Mouse (Mus musculus): ENCODE results near the gene Ldb2. TPM values are rescaled to one million over a fixed set of nuclear protein-coding genes. Genes with fewer than 3 reads are reported as not detected.

Ldb2 gene
- polyA plus RNA-seq, 1 experiment, result not detected

DNA sequence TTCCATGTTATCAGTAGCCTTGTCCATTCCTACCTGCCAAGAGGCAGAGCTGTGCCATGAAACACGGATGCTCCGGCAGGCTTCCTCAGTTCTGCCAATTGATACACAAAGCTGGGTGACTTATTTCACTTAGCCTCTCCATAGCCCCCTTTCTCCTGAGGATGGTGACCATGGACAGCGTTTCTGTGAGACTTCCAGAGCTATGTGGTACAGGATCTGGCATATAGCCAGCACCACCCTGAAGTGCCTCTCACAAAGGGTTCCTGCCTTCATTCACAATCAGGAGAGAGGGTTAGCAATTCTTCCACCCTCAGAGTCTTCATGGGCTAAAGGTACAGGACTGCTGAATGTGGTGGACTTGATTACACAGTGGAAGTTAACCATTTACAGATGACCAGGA, 270.0 kb downstream of the Ldb2 start:
- Histone ChIP-seq H3K4me1 (ENCODE audit: control insufficient read depth, insufficient read depth, low read length) (no peaks in the 10 kb centered on the region), H3K27ac (ENCODE audit: insufficient read depth, low read depth, low read length) (no peak overlapping the region), H3K4me3 (ENCODE audit: insufficient read depth, low read length) (no peak overlapping the region)
- TF ChIP-seq CTCF (IDR thresholded peaks at IDR 0.05; ENCODE audit: low read depth, low read length) (no peak), POLR2A (IDR thresholded peaks at IDR 0.05; ENCODE audit: borderline replicate concordance, low read depth, low read length) (no peak)

DNA sequence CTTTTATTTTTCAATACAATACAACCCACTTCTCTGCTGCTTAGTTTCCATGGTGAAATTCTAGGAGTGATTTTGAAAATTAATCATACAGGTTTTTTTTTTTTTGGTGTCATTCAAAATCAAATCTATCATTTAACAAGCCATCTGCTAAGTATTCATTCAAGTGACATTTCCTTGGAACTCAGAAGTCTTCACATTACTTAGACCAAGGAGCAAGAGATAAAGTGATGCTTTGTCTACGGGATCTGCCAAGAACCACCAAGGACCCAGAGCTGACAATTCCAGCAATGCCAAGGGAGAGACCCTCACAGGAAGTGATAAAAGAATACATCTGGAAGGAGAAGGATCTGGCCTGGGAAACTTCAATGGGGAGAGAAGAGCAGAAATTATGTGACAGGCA, 270.5 kb downstream of the Ldb2 start:
- TF ChIP-seq POLR2A (IDR thresholded peaks at IDR 0.05; ENCODE audit: borderline replicate concordance, low read depth, low read length) (no peak), CTCF (IDR thresholded peaks at IDR 0.05; ENCODE audit: low read depth, low read length) (no peak)
- H3K27ac ChIP-seq (ENCODE audit: insufficient read depth, low read depth, low read length), result no peak overlapping the region
- no peaks in the 10 kb centered on the region for H3K4me1 ChIP-seq (ENCODE audit: control insufficient read depth, insufficient read depth, low read length)
- H3K4me3 ChIP-seq (ENCODE audit: insufficient read depth, low read length), result no peak overlapping the region

DNA sequence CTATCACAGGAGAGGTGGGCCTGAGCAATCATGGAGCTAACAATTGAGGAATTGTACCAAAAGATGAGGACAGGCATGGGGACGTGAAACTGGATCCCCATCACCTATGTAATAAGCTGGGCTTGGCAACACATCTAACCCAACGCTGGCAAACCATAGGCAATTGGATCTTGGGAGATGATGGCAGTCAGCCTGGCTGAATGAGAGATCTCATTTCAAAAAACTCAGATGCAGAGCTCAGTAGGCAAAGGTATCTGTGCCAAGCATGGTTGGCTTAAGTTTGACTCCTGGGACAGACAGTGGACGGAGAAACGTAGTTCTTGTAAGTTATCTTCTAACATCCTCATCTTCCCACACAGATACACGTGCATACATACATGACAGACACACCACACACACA, 294.3 kb downstream of the Ldb2 start:
- Histone ChIP-seq H3K27ac (ENCODE audit: insufficient read depth, low read depth, low read length) (no peak overlapping the region), H3K4me1 (ENCODE audit: control insufficient read depth, insufficient read depth, low read length) (no peaks in the 10 kb centered on the region), H3K4me3 (ENCODE audit: insufficient read depth, low read length) (no peak overlapping the region)
- no peak for TF ChIP-seq CTCF (IDR thresholded peaks at IDR 0.05; ENCODE audit: low read depth, low read length)
- TF ChIP-seq POLR2A (IDR thresholded peaks at IDR 0.05; ENCODE audit: borderline replicate concordance, low read depth, low read length), result no peak

DNA sequence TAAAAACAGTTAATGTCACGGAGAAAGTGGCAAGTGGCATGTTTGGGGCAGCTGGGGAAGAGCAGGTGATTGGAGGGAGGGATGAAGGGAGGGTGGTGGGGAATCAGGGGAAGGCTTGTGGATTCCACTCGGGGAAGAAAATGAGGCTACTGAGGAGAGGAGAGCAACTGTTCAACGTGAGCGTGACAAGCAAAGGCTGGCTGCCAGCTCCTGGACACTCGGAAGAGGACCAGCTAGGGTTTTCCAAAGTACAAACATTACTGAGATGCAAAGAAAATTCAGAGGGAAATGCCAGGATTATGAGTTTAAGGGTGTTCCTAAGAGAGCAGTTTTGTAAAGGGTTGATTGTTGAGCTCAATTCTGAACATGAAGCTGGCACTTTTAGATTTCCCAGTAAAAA, 294.7 kb downstream of the Ldb2 start:
- H3K4me1 ChIP-seq (ENCODE audit: control insufficient read depth, insufficient read depth, low read length), result no peaks in the 10 kb centered on the region
- no peak overlapping the region for H3K27ac ChIP-seq (ENCODE audit: insufficient read depth, low read depth, low read length)
- no peak overlapping the region for H3K4me3 ChIP-seq (ENCODE audit: insufficient read depth, low read length)
- TF ChIP-seq POLR2A (IDR thresholded peaks at IDR 0.05; ENCODE audit: borderline replicate concordance, low read depth, low read length), result no peak
- TF ChIP-seq CTCF (IDR thresholded peaks at IDR 0.05; ENCODE audit: low read depth, low read length), result no peak

DNA sequence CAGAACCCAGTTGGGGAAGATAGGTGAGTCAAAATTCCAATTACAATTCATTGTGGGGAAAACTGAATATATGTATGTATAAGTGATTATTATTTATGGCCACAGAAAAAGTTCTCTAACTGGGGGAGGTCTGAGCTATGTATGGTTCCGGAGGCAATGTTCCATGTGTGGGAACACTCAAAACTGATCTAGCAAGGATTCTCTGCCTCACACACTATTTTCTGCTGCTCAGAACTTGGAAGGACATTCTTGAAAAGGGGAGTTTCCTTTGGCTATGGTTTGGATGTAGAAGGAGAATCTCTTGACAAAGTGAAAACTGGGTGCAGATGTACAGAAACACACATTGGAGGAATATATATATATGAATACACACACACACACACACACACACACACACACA, 301.3 kb downstream of the Ldb2 start:
- Histone ChIP-seq H3K4me1 (ENCODE audit: control insufficient read depth, insufficient read depth, low read length) (no peaks in the 10 kb centered on the region), H3K27ac (ENCODE audit: insufficient read depth, low read depth, low read length) (no peak overlapping the region), H3K4me3 (ENCODE audit: insufficient read depth, low read length) (no peak overlapping the region)
- TF ChIP-seq POLR2A (IDR thresholded peaks at IDR 0.05; ENCODE audit: borderline replicate concordance, low read depth, low read length) (no peak), CTCF (IDR thresholded peaks at IDR 0.05; ENCODE audit: low read depth, low read length) (no peak)

DNA sequence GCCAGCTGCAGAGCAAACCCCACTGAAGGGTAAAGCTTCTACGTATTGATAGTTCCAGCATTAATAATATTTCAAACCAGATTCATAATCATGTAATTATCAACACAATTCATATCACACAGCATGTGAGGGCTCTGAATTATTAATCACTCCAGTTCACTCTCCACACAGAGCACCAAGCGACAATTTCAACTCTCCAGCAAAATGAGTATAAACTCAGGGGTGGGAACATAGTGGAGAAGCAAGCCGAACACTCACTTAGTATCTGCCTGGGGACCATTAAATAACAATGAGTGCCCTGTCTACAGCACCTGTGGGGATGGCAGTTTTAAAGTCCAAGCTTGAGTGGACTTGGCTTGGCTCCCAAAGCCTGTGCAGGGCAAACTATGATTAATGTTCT, 302.6 kb downstream of the Ldb2 start:
- Histone ChIP-seq H3K4me3 (ENCODE audit: insufficient read depth, low read length) (no peak overlapping the region), H3K4me1 (ENCODE audit: control insufficient read depth, insufficient read depth, low read length) (no peaks in the 10 kb centered on the region), H3K27ac (ENCODE audit: insufficient read depth, low read depth, low read length) (no peak overlapping the region)
- TF ChIP-seq CTCF (IDR thresholded peaks at IDR 0.05; ENCODE audit: low read depth, low read length), result no peak
- TF ChIP-seq POLR2A (IDR thresholded peaks at IDR 0.05; ENCODE audit: borderline replicate concordance, low read depth, low read length), result no peak

DNA sequence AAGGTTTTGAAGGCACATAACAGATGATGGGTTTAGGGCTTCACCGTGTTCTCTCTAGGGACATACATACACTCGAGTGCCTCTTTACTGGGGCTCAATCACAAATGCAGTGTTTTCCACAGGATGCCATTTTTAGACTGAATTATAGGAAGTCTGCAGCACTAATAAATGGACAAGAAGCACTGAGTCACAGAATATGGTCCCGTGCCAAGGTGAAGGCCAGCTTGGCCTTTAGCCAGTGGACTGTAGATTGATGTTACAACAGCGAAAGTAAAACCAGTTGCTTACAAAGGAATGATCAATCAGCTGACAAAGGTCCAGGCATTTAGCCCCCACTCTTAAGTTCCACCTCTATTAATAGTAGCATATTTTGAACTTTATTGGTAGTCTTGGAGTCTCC, 304.4 kb downstream of the Ldb2 start:
- TF ChIP-seq CTCF (IDR thresholded peaks at IDR 0.05; ENCODE audit: low read depth, low read length), result no peak
- no peak for TF ChIP-seq POLR2A (IDR thresholded peaks at IDR 0.05; ENCODE audit: borderline replicate concordance, low read depth, low read length)
- H3K4me1 ChIP-seq (ENCODE audit: control insufficient read depth, insufficient read depth, low read length), result no peaks in the 10 kb centered on the region
- H3K27ac ChIP-seq (ENCODE audit: insufficient read depth, low read depth, low read length), result no peak overlapping the region
- no peak overlapping the region for H3K4me3 ChIP-seq (ENCODE audit: insufficient read depth, low read length)

DNA sequence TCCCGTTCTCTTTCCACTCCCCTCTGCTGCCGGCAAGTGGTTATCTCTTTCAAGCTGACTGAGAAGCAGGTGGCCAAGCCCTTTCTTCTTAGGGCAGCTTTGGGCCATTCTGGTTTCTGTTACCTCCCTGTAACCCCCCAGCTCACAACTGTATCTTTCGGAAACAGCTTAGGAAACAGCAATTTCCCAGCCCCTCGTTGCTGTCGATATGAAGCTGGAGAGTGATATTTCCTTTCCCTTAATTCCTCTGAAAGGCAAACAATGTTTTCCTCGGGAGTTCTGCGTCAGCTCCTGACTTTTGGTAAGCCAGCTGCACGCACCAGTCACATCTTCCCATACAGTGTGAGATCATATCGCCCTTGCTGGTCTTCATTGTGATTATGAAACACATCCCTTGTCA, 305.3 kb downstream of the Ldb2 start:
- H3K4me1 ChIP-seq (ENCODE audit: control insufficient read depth, insufficient read depth, low read length), result no peaks in the 10 kb centered on the region
- TF ChIP-seq CTCF (IDR thresholded peaks at IDR 0.05; ENCODE audit: low read depth, low read length), result no peak
- no peak for TF ChIP-seq POLR2A (IDR thresholded peaks at IDR 0.05; ENCODE audit: borderline replicate concordance, low read depth, low read length)
- no peak overlapping the region for H3K4me3 ChIP-seq (ENCODE audit: insufficient read depth, low read length)
- no peak overlapping the region for H3K27ac ChIP-seq (ENCODE audit: insufficient read depth, low read depth, low read length)

DNA sequence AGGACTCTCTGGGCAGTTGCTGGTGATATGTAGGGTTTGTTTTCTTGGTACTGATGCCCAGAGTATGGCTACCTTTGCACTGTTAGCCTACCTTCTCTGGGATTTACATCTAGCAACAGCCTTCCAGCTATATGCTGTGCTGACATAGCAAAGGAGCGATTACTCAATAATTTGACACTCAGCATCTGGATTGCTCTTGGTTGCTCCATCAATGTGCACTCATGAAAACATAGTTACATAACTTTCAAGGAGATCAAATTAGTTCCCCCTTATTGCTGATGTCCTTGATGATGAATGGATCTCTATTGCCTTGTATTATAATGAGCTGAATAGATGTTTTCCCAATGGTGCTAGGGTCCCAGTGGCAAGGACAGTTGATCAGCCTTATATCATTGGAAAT, 308.0 kb downstream of the Ldb2 start:
- Histone ChIP-seq H3K27ac (ENCODE audit: insufficient read depth, low read depth, low read length) (no peak overlapping the region), H3K4me1 (ENCODE audit: control insufficient read depth, insufficient read depth, low read length) (no peaks in the 10 kb centered on the region), H3K4me3 (ENCODE audit: insufficient read depth, low read length) (no peak overlapping the region)
- TF ChIP-seq POLR2A (IDR thresholded peaks at IDR 0.05; ENCODE audit: borderline replicate concordance, low read depth, low read length), result no peak
- no peak for TF ChIP-seq CTCF (IDR thresholded peaks at IDR 0.05; ENCODE audit: low read depth, low read length)

DNA sequence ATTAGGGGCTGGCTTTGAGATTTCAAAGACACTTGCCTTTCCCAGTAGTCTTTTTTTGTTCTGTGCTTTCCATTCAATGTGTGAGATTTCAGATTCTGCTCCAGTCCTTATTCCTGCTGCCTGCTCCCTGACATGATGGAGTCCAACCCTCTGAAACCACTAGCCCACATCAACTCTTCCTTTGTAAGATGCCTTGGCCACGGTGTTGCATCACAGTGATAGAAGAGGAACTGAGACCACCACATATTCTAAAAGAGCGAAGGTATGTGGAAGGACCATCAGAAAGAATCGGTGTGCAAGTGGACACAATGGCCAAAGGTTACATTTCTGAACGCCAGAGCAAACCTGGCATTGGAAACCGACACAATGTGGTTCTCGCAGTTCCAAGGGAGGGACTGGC, 309.0 kb downstream of the Ldb2 start:
- Histone ChIP-seq H3K4me3 (ENCODE audit: insufficient read depth, low read length) (no peak overlapping the region), H3K27ac (ENCODE audit: insufficient read depth, low read depth, low read length) (no peak overlapping the region), H3K4me1 (ENCODE audit: control insufficient read depth, insufficient read depth, low read length) (no peaks in the 10 kb centered on the region)
- TF ChIP-seq POLR2A (IDR thresholded peaks at IDR 0.05; ENCODE audit: borderline replicate concordance, low read depth, low read length) (no peak), CTCF (IDR thresholded peaks at IDR 0.05; ENCODE audit: low read depth, low read length) (no peak)

DNA sequence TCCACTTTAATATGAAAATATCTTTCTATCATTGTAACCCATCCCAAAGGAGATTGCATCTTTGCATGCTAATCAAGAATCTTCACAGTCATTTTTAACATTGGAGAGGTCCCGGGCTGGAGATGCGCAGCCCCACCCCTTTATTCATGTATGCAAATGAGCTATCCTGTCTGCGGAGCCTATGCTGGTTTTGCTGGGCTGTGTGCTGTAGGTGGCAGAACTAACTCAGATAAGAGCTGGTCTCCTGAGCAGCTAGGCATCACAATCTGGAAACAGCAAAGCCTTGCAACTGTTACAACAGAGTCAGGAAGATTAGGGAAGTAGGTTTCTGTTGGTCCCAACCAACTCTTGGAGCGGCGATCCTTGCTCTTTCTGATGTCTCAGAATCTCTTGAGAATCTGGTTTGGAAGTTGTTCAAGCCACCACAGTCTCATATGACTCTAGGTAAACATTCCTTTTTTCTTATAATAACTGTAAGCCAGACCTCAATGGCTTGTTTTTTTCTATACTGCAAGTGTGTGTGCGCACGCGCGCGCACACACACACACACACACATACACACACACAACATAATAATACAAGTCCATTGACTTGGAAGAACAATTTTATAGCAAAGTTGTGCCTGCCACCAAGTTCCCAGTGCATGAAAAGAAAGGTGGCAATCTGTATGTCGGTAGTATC, 315.9 kb downstream of the Ldb2 start:
- H3K4me3 ChIP-seq (ENCODE audit: insufficient read depth, low read length), result no peak overlapping the region
- no peak for TF ChIP-seq CTCF (IDR thresholded peaks at IDR 0.05; ENCODE audit: low read depth, low read length)
- TF ChIP-seq POLR2A (IDR thresholded peaks at IDR 0.05; ENCODE audit: borderline replicate concordance, low read depth, low read length), result no peak
- H3K4me1 ChIP-seq (ENCODE audit: control insufficient read depth, insufficient read depth, low read length), result no peaks in the 10 kb centered on the region
- no peak overlapping the region for H3K27ac ChIP-seq (ENCODE audit: insufficient read depth, low read depth, low read length)

Data from bone marrow macrophage, adult 2 months (primary cell).